Mouse (Mus musculus): ENCODE results near the gene Ddx1. TPM values are rescaled to one million over a fixed set of nuclear protein-coding genes. Genes with fewer than 3 reads are reported as not detected.

Gene Ddx1
- total RNA-seq, 1 experiment: 73.3 TPM

- Histone ChIP-seq H3K9ac (ENCODE audit: insufficient read depth, low read depth, low read length, poor library complexity, severe bottlenecking) (no peak overlapping the region), H3K4me1 (ENCODE audit: control insufficient read depth in 2 of 2, insufficient read depth in 2 of 2, low read length in 2 of 2, poor library complexity in 1 of 2) (no peaks in the 10 kb centered on the region), H3K4me3 (ENCODE audit: insufficient read depth in 1 of 2, low read depth in 1 of 2, low read length in 2 of 2, poor library complexity in 1 of 2, severe bottlenecking in 1 of 2) (no peak overlapping the region), H3K36me3 (ENCODE audit: control insufficient read depth, insufficient read depth, low read length, poor library complexity, severe bottlenecking) (no peaks in the 10 kb centered on the region), H3K9me3 (ENCODE audit: control insufficient read depth, insufficient read depth, low read depth, low read length) (no peaks in the 10 kb centered on the region), H3K27ac (ENCODE audit: insufficient read depth, low read depth, low read length, poor library complexity, severe bottlenecking) (no peak overlapping the region)
- in situ Hi-C loops (cut with MboI; ENCODE audit: low sequenced_read_pairs in 2 of 2, unreplicated experiment in 2 of 2): loop anchor here in 1 of 2 experiments (25.0 kb wide), 1 partner anchor 796 kb away; no protein-coding TSS in a partner anchor
- TF ChIP-seq HCFC1 (IDR thresholded peaks at IDR 0.05; ENCODE audit: borderline replicate concordance, insufficient read depth, low read length) (no peak), MAFK (IDR thresholded peaks at IDR 0.05; ENCODE audit: insufficient read depth, low read depth, low read length) (no peak), CHD2 (IDR thresholded peaks at IDR 0.05; ENCODE audit: low read depth, low read length) (no peak), ZNF384 (IDR thresholded peaks at IDR 0.05; ENCODE audit: low read depth, low read length) (no peak), ZC3H11A (IDR thresholded peaks at IDR 0.05; ENCODE audit: borderline replicate concordance, low read depth, low read length) (no peak)
- no peak for DNase-seq (ENCODE audit: low read depth, low spot score)
Observed at GRCm38 (mm10) chr12:13208517-13208916, 40.5 kb downstream of the Ddx1 start.

GRCm38 (mm10) chr12:13207099-13207498 lies 41.9 kb downstream of the Ddx1 start:
- no peak overlapping the region for H3K4me3 ChIP-seq (ENCODE audit: insufficient read depth in 1 of 2, low read depth in 1 of 2, low read length in 2 of 2, poor library complexity in 1 of 2, severe bottlenecking in 1 of 2)
- no peak for DNase-seq (ENCODE audit: low read depth, low spot score)
- H3K27ac ChIP-seq (ENCODE audit: insufficient read depth, low read depth, low read length, poor library complexity, severe bottlenecking): no peak overlapping the region
- H3K9ac ChIP-seq (ENCODE audit: insufficient read depth, low read depth, low read length, poor library complexity, severe bottlenecking): no peak overlapping the region
- no peaks in the 10 kb centered on the region for H3K36me3 ChIP-seq (ENCODE audit: control insufficient read depth, insufficient read depth, low read length, poor library complexity, severe bottlenecking)
- no peaks in the 10 kb centered on the region for H3K4me1 ChIP-seq (ENCODE audit: control insufficient read depth in 2 of 2, insufficient read depth in 2 of 2, low read length in 2 of 2, poor library complexity in 1 of 2)
- in situ Hi-C loops (cut with MboI; ENCODE audit: low sequenced_read_pairs in 2 of 2, unreplicated experiment in 2 of 2): loop anchor here in 1 of 2 experiments (25.0 kb wide), 1 partner anchor 795 kb away; no protein-coding TSS in a partner anchor
- no peaks in the 10 kb centered on the region for H3K9me3 ChIP-seq (ENCODE audit: control insufficient read depth, insufficient read depth, low read depth, low read length)
- TF ChIP-seq ZC3H11A (IDR thresholded peaks at IDR 0.05; ENCODE audit: borderline replicate concordance, low read depth, low read length) (no peak), CHD2 (IDR thresholded peaks at IDR 0.05; ENCODE audit: low read depth, low read length) (no peak), ZNF384 (IDR thresholded peaks at IDR 0.05; ENCODE audit: low read depth, low read length) (no peak), MAFK (IDR thresholded peaks at IDR 0.05; ENCODE audit: insufficient read depth, low read depth, low read length) (no peak)

- no peak for DNase-seq (ENCODE audit: low read depth, low spot score)
- TF ChIP-seq HCFC1 (IDR thresholded peaks at IDR 0.05; ENCODE audit: borderline replicate concordance, insufficient read depth, low read length) (no peak), ZC3H11A (IDR thresholded peaks at IDR 0.05; ENCODE audit: borderline replicate concordance, low read depth, low read length) (no peak)
- no peak overlapping the region for H3K4me3 ChIP-seq (ENCODE audit: insufficient read depth in 1 of 2, low read depth in 1 of 2, low read length in 2 of 2, poor library complexity in 1 of 2, severe bottlenecking in 1 of 2)
- H3K4me1 ChIP-seq (ENCODE audit: control insufficient read depth in 2 of 2, insufficient read depth in 2 of 2, low read length in 2 of 2, poor library complexity in 1 of 2): no peaks in the 10 kb centered on the region
- H3K9me3 ChIP-seq (ENCODE audit: control insufficient read depth, insufficient read depth, low read depth, low read length): no peaks in the 10 kb centered on the region
- no peak overlapping the region for H3K9ac ChIP-seq (ENCODE audit: insufficient read depth, low read depth, low read length, poor library complexity, severe bottlenecking)
- in situ Hi-C loops (cut with MboI; ENCODE audit: low sequenced_read_pairs in 2 of 2, unreplicated experiment in 2 of 2): loop anchor here in 1 of 2 experiments (25.0 kb wide), 1 partner anchor 793 kb away; no protein-coding TSS in a partner anchor
- no peaks in the 10 kb centered on the region for H3K36me3 ChIP-seq (ENCODE audit: control insufficient read depth, insufficient read depth, low read length, poor library complexity, severe bottlenecking)
- no peak overlapping the region for H3K27ac ChIP-seq (ENCODE audit: insufficient read depth, low read depth, low read length, poor library complexity, severe bottlenecking)
Observed at GRCm38 (mm10) chr12:13205733-13206132, 43.3 kb downstream of the Ddx1 start.

GRCm38 (mm10) chr12:13202322-13202721 lies 46.7 kb downstream of the Ddx1 start:
- in situ Hi-C loops (cut with MboI; ENCODE audit: low sequenced_read_pairs in 2 of 2, unreplicated experiment in 2 of 2): loop anchor here in 1 of 2 experiments (25.0 kb wide), 1 partner anchor 790 kb away; no protein-coding TSS in a partner anchor
- no peak for TF ChIP-seq MAFK (IDR thresholded peaks at IDR 0.05; ENCODE audit: insufficient read depth, low read depth, low read length)
- TF ChIP-seq CHD2 (IDR thresholded peaks at IDR 0.05; ENCODE audit: low read depth, low read length): no peak
- Histone ChIP-seq H3K27ac (ENCODE audit: insufficient read depth, low read depth, low read length, poor library complexity, severe bottlenecking) (no peak overlapping the region), H3K36me3 (ENCODE audit: control insufficient read depth, insufficient read depth, low read length, poor library complexity, severe bottlenecking) (no peaks in the 10 kb centered on the region), H3K9ac (ENCODE audit: insufficient read depth, low read depth, low read length, poor library complexity, severe bottlenecking) (no peak overlapping the region), H3K4me1 (ENCODE audit: control insufficient read depth in 2 of 2, insufficient read depth in 2 of 2, low read length in 2 of 2, poor library complexity in 1 of 2) (no peaks in the 10 kb centered on the region), H3K9me3 (ENCODE audit: control insufficient read depth, insufficient read depth, low read depth, low read length) (no peaks in the 10 kb centered on the region), H3K4me3 (ENCODE audit: insufficient read depth in 1 of 2, low read depth in 1 of 2, low read length in 2 of 2, poor library complexity in 1 of 2, severe bottlenecking in 1 of 2) (no peak overlapping the region)
- DNase-seq (ENCODE audit: low read depth, low spot score): no peak

- Histone ChIP-seq H3K9ac (ENCODE audit: insufficient read depth, low read depth, low read length, poor library complexity, severe bottlenecking) (no peak overlapping the region), H3K36me3 (ENCODE audit: control insufficient read depth, insufficient read depth, low read length, poor library complexity, severe bottlenecking) (no peaks in the 10 kb centered on the region), H3K4me1 (ENCODE audit: control insufficient read depth in 2 of 2, insufficient read depth in 2 of 2, low read length in 2 of 2, poor library complexity in 1 of 2) (no peaks in the 10 kb centered on the region), H3K27ac (ENCODE audit: insufficient read depth, low read depth, low read length, poor library complexity, severe bottlenecking) (no peak overlapping the region; the same call in 1 of the 2 replicates), H3K9me3 (ENCODE audit: control insufficient read depth, insufficient read depth, low read depth, low read length) (no peaks in the 10 kb centered on the region), H3K4me3 (ENCODE audit: insufficient read depth in 1 of 2, low read depth in 1 of 2, low read length in 2 of 2, poor library complexity in 1 of 2, severe bottlenecking in 1 of 2) (no peak overlapping the region)
- DNase-seq (ENCODE audit: low read depth, low spot score): no peak
- in situ Hi-C loops (cut with MboI; ENCODE audit: low sequenced_read_pairs in 2 of 2, unreplicated experiment in 2 of 2): loop anchor here in 1 of 2 experiments (25.0 kb wide), 1 partner anchor 788 kb away; no protein-coding TSS in a partner anchor
- no peak for TF ChIP-seq MAFK (IDR thresholded peaks at IDR 0.05; ENCODE audit: insufficient read depth, low read depth, low read length)
- TF ChIP-seq ZC3H11A (IDR thresholded peaks at IDR 0.05; ENCODE audit: borderline replicate concordance, low read depth, low read length): no peak
- TF ChIP-seq HCFC1 (IDR thresholded peaks at IDR 0.05; ENCODE audit: borderline replicate concordance, insufficient read depth, low read length): no peak
- TF ChIP-seq CHD2 (IDR thresholded peaks at IDR 0.05; ENCODE audit: low read depth, low read length): no peak
- no peak for TF ChIP-seq ZNF384 (IDR thresholded peaks at IDR 0.05; ENCODE audit: low read depth, low read length)
Observed at GRCm38 (mm10) chr12:13200576-13200975, 48.4 kb downstream of the Ddx1 start.

All from ES-E14 (cell line).